Mouse (Mus musculus): ENCODE measurements at regions not wholly inside any gene's neighbourhood (a gene's known extent, or its start where the extent isn't known, plus 50 kb on each side); places are given as distances from the start of the nearest gene placed in this dataset.

DNA sequence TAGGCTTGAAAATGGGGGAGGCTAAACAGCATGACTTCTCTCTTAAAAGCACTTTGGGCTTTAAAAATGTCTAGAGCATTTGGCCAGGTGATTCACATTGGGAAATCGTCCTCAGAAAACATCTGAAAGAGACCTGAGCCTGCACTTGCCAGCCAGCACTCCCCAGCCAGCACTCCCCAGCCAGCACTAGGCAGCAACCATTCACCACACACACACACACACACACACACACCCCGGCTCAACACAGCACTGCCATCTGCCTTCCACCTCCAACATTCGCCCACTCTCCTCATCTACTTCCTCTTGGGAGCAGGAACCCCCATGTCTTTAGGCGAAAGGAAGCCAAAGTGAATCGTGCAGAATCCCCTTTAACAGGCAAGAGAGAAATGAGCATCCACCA lies 85.4 kb downstream of the Atp23 start:
- DNase-seq (ENCODE audit: low spot score in 2 of 2), result no peak

DNA sequence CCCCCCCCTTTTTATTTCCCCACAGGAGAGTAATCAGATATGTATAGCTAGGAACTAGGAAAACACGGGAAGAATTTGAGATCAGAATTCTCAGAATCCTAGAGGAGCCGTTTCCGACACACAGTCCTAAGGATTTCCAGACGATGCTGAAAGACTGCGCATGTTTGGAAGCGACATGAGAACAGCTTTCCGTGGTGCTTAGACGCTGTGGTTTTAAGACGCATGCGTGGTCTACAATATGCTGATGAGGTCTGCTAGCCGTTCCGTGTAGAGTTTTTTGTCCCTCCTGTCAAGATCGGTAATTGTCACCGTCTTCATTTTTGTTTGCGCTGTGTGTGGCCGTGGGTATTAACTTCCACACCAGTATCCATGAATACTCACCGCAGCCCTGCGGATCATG lies 86.2 kb downstream of the Atp23 start:
- no peak for DNase-seq (ENCODE audit: low spot score in 2 of 2)

DNA sequence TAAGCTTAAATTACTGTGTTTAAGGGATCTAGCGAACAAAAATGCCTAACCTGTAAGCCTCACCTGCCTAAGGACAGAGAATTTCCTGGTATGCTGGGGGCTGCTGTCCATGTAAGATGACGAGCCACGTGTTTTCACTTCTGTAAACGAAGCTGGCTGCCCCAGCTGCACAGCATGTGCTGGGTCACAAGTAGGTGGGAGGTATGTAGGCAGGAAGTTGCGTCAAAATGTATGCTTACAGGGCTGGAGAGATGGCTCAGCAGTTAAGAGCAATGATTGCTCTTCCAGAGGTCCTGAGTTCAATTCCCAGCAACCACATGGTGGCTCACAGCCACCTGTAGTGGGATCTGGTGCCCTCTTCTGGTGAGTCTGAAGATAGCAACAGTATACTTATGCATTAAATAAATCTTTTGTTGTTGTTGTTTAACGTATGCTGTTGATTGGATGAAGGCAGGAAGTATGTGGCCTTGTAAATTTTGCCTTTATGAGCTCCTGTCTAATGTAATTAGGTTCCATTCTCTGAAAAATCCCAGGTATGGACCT lies 88.0 kb downstream of the Atp23 start:
- DNase-seq (ENCODE audit: low spot score in 2 of 2), result no peak

DNA sequence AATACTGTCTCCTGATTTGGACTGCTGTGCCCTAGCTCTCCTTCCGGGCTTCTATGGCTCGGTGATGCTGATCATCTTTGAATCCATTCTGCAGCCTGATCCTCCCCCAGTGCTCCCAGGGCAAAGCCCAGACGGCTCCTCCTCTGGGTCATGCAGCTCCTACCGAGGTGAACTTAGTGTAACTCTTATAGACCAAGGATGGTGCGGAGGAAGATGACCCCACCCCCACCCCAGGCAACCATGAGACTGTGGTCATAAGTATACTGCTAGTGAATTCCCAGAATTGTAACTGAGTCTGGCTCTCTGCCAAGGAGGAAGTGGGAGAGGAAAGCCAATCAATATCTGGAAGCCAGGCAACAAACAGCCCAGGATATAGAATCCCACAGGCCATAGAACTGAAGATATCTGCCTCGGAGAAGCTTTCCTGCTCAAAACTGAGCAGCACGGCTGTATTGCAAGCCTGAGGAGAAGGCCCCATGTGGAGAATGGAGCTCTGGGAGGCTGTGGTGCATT lies 88.9 kb downstream of the Atp23 start:
- DNase-seq (ENCODE audit: low spot score in 2 of 2), result no peak

DNA sequence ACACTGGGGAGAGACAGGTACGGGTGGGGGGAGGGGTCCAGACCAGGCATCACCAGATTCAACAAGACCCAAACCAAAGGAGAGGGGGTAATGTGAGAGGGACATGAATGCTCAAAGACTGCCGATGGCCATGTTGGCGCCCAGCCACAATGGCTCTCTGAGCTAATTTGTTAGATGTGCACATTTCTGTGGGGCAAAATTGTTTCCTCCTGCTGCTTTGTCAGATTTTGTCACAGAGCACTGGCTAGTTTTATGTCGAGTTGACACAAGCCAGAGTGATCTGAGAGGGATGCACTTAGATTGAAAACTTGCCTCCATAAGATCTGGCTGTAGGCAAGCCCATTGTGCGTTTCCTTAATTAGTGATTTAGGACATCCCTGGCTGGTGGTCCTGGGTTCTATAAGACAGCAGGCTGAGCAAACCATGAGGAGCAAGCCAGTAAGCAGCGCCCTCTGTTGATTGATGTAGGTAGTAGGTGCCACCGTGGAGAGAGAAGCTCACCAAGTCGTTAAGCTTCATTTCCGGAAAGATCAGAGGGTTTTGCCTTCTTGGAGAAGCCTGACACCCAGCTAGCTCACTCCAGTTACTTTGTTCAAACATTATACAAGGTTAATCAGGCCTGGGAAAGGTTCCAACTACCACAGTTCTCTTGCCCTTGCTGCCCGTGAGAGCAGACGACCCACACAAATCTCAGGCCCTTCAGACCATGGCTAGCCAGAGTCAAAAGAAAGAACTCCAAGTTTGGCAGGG lies 90.6 kb downstream of the Atp23 start:
- no peak for DNase-seq (ENCODE audit: low spot score in 2 of 2)

DNA sequence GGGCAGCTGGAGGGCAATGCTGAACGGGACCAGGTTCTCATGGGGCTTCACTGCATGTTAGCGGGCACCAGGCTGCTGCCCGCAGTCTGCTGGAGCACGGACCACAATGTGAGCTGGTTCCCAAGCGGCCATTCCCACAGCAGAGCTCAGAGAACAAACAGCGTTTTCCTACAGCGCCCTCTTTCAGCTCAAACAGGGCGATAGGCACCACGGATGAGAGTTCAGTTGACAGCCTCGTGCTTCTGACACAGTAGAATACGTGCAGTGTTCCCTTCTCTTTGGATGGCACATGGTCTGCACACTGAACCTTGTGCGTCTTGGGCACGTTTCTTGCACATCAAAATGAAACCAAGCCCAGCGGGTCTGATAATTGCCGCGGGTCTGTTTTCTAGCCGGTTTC lies 91.6 kb downstream of the Atp23 start:
- DNase-seq (ENCODE audit: low spot score in 2 of 2), result no peak

DNA sequence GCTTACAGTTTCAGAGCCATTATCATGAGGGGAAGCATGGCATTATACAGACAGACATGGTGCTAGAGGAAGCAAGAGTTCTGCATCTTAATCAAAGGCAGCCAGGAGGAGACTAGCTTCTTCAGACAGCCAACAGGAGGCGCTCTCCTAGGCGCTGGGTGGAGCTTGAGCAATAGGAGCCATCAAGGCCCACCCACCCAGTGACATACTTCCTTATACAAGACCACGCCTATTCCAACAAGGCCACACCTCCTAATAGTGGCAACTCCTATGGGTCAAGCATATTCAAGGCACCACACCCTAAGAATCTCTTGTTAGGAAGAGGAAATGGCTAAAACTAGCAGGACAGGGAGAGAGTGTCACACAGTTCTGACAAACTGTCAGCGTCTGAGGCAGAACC lies 94.3 kb downstream of the Atp23 start:
- DNase-seq (ENCODE audit: low spot score in 2 of 2), result no peak

DNA sequence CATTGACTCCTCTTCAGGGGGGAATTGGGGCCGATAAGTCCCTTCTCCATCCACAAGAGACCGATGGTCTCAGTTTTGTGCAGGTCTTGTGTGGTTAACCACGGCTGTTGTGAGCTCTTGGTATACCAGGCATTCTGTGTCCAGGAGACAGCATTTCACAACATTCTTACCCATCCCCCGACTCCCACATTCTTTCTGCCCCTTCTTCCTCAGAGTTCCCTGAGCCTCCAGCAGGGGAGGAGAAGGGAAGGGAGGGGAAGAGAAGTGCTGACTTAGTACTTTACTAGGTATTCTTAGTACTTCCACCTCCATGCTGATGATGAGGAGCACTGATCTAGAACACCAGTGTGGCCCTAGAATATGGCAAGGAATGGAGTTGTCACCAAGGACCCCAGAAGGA lies 98.4 kb downstream of the Atp23 start:
- DNase-seq (ENCODE audit: low spot score in 2 of 2), result no peak

DNA sequence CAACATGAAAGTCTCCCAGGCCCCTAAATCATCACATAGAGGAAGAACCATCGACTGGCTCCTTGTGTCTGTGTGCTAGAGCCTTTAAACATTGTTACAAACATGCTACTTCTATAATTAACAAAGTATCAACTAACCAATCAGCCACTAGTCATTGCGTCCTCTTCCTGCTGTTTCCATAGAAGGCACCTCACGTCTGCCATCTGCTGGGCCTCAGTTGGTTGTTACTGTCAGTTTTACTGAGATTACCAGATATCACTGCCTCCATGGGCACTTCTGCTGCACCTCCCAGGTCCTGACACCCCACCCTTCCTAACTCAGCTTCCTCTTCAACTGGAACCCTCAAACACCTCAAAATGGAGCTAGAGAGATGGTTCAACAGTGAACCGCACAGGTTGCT lies 101.8 kb downstream of the Atp23 start:
- no peak for DNase-seq (ENCODE audit: low spot score in 2 of 2)

DNA sequence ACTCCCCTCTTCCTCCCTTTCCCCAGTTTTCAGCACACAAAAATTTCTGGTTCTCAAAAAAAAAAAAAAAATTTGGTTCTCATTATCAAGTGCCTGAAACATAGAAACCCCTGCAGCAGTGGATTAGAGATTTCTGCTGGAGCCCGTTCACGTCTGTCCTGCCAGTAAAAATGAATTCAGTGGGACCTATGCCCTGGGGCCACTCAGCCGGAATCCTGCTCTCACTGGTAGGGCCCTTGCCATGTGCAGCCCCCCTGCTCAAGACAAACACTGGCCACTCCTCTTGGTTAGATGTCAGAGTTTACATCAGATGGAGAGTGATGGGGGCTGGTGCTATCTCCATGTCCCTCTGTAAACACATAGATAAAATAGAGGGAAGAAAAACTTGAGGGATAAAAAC lies 108.0 kb downstream of the Atp23 start:
- DNase-seq (ENCODE audit: low spot score in 2 of 2), result no peak

DNA sequence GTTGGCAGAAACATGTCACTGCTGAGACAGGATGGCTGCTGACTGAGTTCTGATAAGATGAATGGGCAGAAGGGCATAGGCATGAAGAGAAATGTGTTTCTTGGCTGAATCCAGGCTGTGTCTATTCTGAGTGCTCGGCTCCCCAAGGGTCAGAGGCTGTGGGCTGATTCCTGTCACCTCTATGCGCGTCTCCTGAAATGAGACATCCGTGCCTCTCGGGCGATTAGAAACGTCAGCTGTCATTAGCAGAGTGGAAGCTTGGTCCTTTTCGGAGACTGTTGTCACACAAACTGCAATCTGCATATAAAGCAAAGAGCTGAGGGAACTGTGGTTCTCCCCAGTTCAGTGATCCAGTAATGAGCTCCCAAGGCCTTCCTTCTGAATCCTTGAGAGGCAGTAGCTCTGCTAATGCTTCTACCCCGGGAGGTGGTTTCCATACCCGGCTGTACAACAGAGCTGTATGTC lies 108.8 kb downstream of the Atp23 start:
- DNase-seq (ENCODE audit: low spot score in 2 of 2), result no peak

DNA sequence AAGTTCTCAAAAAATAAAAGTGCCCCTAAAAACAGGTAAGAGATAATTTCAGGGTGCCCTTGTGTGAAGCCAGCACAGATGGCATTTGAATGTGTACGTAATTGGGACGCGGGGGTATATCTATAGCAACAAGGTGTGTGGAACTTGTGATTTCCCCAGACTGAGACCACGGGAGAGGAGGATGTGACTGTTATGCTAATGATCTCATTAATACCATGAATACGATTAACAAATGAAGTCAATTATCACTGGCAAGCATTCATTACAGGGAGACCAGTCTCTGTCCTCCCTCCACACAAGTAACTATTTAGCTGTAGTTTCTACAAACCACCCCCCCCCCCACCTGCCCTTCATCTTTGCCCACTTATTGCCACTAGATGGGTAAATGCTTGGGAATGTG lies 112.9 kb downstream of the Atp23 start:
- DNase-seq (ENCODE audit: low spot score in 2 of 2), result no peak

DNA sequence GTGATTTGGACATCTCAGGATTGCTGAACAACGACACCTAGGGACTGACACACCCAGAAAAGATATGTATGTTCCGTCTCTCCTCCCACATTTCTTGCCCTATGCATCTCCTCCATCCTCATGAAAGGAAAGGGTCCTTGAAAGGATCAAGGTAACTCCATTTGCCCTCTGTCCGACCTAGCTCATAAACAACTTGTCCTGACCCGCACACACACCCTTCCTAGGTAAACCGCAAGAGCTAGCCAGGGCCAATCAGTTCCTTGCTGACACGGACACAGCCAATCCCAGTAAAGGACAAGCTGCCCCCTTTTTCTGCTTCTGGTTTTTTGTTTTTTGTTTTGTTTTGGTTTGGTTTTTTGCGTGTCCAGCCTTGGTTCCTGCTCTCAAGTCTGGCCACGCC lies 118.0 kb downstream of the Atp23 start:
- DNase-seq (ENCODE audit: low spot score in 2 of 2), result no peak

DNA sequence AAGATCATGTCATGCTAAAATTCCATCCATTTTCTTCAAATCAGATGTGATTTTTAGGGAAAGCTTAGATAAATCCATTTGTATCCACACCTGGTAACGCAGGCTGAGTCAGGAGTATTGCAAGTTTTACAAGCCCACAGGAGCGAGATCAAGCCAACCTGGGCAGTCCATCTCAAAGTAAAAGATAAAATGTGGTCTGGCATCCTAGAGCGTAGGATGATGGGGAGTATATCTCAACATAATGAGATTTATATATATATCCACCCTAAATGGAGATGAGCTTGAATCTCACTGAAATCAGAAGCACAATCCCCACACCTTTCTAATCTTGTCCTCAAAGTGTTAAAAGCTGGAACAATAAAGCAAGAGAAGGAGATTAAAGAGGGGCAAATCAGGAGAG lies 124.6 kb downstream of the Atp23 start:
- DNase-seq (ENCODE audit: low spot score in 2 of 2), result no peak

DNA sequence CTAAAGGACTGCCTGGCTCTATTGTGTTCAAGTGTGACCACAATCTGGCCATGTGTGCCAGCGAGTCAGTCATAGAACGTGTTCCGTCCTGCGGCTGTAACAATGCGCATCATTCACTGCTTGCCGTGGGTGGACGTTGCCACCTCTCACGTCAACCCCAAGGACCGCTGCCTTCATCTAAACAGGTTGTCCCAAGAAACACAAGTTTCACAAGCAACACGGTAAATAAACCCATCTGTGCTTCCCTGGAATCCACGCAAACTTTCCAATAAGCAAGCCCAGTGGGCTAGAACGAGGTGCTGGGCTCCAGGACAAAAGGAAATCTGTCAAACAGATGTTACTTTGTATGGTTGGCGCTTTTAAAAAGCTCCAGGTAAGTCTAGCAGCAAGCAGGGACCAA lies 125.2 kb downstream of the Atp23 start:
- DNase-seq (ENCODE audit: low spot score in 2 of 2), result no peak

DNA sequence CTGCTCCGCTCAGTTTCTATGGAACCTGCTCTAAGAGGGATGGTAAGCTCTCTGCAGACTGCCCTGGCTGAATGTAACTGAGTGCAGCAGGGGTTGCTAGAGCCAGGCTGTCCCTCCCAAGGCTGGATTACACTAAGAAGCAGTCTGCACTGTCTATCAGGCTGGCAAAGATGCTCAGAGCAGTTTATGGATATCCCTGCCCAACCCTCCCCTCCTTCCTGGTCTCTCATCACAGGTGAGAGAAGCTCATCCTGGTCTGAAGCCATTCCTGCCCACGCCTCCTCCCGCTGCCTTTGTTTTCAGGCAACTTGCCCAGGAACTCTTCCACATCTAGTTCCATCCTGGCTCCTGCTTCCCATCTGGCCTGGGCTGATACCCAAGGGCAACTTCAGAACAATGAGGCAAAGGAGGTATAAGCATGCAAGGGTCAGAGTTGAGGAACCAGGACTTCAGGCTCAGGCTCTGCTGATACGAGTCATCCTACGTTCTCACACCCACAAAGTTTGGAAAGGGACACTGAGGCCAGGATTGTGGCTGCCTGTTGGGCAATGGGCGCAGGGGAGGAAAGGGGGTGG lies 130.6 kb downstream of the Atp23 start:
- no peak for DNase-seq (ENCODE audit: low spot score in 2 of 2)

DNA sequence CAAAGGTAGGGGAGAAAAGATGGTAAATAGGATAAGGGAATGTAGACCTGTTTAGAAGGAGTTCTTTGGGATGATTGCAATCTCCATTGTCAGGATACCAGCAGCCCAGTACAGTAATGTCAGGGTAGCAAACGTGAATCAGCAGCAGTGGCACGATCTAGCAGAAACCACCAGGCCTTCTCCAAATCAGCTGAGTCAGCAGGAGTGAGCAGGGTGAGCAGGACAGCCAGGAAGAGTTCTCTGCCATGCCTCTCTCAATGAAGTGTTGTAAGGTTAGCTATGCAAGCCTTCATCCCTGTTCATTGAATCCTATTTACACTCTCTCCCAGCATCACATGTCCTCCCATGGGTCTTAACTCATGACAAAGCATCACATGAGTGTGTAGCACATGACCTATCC lies 135.5 kb downstream of the Atp23 start:
- DNase-seq (ENCODE audit: low spot score in 2 of 2), result no peak

DNA sequence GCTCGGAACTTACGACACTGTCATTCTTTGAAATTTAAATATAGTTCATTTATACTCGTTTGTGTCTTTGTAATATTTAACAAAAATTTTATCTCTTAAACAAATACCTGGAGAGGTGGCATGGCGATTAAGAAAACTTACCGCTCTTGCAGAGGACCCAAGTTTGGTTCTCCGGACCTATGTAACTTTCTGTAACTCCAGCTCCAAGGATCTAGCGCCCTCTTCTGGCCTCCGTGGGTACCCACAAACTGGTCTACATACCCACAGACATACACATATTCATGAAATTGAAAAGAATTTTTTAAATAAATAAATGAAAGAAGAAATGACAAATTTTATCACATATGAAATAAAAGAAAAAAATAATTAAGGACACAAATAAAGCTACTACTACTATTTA lies 136.4 kb downstream of the Atp23 start:
- no peak for DNase-seq (ENCODE audit: low spot score in 2 of 2)

DNA sequence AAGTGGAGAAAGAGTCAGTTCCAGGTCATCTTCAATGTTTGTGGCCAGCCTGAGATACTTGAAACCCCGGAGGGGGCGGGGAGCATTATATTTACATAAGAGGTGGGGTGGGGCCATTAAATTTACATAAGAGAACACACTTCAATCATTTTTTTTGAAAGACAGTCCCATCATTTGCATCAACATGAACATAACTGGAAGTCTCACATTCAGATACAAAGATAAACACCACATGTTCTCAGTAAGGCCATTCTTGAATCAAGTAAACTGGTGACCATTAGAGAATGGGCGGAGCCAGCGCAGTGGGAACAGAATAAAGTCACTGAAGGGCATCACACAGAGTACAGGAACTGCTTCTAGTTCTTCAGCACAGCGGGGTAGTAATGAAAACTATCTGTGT lies 137.2 kb downstream of the Atp23 start:
- DNase-seq (ENCODE audit: low spot score in 2 of 2), result no peak

DNA sequence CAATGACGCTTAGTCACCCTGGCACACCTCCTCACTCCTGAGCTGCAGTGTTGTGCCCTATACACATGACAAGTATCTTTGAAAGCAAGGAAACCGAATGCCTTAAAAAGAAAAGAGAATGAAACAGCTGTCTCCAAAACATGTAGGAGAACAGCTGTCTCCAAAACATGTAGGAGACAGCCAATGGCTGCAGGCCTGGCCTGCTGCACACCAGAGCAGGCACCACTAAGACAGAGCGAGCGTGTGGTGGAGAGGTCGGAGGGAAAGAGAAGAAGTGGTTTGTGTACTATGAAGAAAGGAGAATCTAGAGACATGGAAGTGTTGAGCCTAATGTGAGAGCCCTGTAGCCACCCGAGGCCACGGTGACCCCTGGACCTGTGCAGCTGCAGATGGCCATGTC lies 142.5 kb downstream of the Atp23 start:
- DNase-seq (ENCODE audit: low spot score in 2 of 2), result no peak

DNA sequence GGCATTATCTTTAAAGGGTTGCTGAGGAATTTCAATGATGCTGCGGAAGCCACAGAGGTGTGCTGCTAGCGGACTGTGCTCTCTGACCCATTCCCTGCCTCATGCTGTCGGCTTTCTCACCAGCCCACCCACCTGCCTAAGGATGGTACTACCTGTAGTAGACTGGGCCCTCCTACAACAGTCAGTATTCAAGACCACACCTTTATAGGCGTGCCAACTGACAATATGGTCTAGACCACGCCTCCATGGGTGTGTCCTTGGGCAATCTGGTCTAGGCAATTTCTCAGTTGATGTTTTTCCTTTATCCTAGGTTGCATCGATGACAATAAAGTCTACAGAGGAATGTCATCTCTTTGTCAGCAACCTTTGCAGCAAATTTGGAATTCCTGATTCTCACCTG lies 148.0 kb downstream of the Atp23 start:
- DNase-seq (ENCODE audit: low spot score in 2 of 2), result no peak

DNA sequence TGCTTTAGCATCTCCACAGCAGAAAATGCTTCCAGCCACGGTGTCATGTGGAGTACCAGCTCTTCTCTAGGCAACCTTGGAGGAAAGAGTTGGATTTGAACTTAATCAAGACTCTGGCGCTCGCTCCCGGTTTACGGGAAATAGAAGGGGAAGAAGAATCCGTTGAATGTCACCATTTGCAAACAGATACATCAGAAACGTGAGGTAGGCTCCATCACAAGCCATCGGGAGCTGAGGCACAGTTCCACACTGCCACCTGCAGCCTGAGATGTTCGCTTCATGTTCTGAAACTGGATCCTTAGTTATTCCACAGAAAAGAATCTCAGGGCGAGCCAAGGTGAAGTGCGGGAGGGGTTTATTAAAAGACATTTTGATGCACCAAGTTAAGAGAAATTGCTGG lies 148.5 kb downstream of the Atp23 start:
- no peak for DNase-seq (ENCODE audit: low spot score in 2 of 2)

DNA sequence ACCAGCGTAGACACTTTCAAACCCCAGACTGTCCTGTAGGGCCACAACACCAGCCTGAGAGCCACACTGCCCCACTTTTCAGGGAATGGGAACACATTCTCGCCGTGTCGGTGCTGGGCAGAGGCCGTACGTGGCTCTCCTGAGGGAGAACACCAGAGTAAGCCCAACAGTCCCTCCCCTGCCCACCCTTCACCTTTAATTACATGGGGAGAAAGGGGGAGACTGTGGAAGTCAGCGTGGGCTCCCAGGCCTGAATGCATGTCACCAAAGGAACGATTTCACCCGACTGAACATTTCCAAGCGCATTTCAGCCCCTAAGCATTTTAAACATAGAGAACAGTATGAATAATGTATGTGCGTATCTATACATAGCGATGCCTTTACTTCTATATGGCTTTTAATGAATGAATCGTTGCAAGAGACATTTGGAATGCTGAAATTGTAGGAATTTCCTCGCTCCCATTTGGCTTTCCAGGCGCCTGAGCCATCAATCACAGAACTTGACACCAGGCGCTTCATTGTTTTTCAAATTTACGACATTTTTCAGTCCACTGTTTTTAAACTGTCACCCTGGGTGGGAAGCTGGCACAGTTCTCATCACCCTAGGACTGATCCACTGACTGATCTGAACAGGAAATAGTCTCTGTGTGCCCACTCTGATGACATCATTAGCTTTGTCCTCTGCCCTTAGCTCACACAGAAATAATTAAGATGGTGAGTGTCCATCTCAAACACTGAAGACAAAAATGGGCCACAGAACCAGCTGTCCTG lies 152.3 kb downstream of the Atp23 start:
- no peak for DNase-seq (ENCODE audit: low spot score in 2 of 2)

Data from thymus, postnatal 10 days (tissue).